Mouse (Mus musculus) thymus, postnatal 25 days (tissue): Measurements from ENCODE around the gene Cdc42bpa.

ENCODE experiments used
- DNase-seq: peaks from one replicate; pipeline ENCODE4 v3.0.0; 2022

Cdc42bpa gene

DNA sequence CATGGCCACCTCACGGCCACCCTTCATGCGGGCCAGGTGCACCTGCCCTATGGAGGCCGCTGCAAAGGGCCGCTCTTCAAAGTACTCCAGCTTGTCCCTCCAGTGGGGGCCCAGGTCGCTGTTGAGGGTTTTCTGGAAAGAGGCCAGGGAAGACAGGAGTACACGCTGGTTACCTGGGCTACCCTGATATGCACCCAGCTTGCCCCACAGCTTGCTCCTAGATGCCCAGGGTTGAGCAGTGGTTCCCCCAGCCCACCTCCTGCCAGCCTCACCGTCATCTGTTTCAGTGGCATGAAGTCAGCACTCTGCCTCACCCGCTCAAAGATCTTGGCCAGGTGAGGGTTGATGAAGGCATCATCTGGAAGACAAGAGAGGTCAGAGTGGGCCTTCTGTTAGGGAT, 209.8 kb downstream of the Cdc42bpa start:
- DNase-seq: no peak

DNA sequence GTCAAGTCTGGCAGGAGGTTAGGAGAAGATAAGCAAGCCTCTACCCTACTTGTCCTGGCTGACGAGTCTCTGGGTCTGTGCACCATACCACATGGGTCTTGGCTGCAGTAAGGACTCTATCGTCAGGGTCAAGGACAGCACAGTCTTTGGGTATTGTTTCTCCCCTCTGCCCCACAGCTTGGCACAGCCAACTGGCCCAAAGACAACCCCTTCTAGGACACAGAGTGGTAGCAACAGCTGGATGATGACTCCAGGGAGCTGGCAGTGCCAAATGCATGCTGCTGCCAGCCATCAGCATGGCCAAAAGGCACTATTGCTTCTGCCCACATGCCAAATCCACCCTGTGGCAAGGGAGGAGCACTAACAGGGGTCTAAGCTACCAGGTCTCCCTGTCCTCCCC, 211.6 kb downstream of the Cdc42bpa start:
- DNase-seq: no peak

DNA sequence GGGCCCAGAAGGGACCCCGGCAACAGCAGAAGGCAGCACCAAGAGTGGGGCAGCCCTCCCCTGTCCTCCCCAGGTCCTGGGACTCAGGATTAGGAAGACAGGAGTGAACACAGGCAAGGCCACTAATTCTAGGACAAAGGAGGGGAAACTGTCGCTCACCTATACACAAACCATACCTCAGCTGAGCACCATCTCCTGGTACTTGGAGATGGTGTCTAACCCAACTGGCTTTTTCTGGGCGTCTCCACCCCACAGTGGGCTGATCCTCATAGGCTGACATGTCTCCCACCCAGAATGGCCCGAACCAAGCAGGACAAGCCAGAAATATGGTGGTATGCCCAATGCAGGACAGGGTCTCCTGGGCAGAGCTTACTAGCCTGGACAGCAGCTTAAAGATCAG, 212.3 kb downstream of the Cdc42bpa start:
- no peak for DNase-seq

DNA sequence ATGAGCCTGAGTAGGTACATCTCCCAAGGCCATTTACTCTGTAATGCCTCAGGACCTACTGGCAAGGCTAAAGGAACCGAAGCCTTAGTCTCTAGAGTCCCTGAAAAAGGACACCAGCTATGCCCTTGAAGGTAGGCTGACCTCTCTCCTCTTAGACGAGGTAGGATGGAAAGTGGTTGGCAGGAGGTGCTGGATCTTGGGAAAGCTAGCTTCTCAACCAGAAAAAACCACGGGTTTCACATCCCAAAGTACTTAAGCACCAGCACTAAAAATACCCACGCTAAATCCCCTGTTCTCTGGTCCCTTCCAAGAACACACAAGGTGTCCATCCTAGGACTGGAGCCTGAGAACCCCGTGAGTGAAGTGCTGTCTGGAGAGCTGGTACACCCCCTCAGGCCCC, 212.7 kb downstream of the Cdc42bpa start:
- no peak for DNase-seq

DNA sequence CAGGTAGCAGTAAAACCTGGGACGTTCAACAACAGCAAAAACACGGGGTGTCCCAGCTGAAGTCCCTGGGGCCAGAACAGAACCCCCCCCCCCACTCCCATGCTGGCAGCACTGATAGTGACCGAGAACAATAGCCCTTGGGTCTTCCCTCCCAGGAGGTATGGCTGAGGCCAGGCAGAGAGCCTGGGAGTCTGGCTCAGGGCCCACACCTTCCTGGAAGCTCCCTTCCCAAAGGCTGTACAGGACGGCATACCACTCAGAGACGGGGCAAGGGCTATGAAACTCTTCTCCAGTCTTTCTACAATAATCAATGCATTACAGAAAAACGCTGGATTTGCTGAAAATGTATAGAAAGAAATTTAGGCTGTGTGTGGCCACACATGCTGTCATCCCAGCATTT, 214.4 kb downstream of the Cdc42bpa start:
- no peak for DNase-seq

DNA sequence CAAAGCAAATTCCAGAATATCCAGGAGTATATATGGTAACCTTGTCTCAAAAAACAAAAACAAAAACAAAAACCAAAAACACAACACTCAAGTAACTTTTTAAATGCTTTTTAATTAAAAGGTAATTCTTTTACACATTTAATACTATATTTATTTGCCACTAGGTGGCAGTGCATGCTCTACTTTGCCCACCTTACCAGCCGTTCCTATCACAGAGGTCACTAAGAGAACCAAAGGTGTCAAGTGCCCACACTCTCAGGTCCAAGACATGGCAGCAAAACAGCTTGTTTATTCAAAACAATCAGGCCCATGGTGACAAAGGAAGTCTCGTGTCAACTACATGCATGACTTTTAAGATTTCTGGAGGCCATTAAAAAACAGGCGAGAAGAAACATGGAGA, 214.9 kb downstream of the Cdc42bpa start:
- no peak for DNase-seq

DNA sequence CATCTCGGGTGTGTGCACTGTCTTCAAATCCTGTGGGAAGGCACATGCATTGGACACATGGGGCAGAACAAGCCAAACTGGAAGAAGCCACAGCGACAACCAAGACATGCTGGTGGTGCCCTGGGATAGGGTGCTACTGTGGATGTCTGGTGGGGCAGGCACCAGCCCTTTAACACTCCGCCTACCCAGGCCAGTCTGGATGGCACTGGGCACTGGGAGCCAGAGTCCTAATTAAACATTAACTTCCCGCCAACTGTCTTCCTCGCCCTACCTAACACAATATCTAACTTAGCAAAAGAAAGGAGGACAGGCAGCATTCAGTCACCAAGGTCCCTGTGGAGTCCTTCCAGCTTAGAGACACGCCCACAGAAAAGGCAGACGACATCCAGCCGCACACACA, 215.4 kb downstream of the Cdc42bpa start:
- no peak for DNase-seq

DNA sequence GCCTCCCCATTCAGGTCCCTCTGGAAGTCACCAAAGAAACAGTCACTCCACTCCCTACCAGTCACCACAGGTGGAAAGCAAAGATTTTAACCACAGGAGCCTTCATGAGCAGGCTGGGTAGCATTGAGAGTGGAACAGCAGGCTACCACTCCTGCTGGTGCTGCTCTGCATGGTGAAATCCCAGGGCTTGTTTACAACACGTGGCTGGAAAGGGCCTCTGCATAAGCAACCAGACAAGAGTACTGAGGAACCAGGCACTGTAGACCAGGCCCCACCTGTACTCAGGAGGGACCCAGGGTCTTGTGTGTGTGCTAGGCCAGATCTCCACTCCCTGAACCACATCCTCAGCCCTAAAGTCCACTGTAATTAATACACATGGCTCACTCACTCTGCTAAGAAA, 216.5 kb downstream of the Cdc42bpa start:
- no peak for DNase-seq

DNA sequence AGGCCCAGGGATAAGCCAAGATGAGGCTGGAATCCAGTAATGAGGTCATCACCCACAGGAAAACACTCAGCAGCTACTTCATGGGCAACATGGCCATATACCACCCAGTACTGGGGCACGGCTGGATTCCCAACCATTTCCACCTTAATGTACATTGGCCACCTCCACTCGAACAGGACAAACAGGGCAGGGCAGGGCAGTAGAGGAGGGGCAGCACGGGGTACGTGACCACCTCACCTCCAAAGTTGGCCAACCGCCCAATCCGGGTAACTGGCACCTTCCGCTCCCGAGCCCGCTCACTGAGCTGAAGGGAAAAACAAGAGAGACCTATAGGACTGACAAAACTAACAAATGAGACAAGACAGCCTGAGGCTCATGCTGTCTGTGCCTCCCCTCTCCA, 218.1 kb downstream of the Cdc42bpa start:
- DNase-seq: no peak

DNA sequence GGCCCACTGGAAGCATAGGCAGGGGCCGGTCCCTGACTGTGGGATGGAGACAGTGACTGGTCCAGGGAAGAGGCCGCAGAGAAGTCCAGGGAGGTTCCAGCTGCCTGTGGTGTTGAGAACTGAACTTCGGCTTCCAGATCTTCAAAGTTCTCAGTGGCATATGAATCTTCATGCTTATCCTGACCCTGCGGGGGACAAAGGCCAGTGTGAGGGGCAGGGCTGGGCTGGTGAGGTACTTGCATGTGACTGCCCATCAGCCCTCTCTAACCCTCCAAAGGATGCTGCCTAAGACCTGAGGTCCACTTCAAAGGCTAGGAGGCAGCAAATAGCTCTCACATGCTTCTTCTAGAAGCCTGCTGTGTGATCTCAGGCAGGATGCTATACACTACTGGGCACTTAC, 218.8 kb downstream of the Cdc42bpa start:
- DNase-seq: no peak

DNA sequence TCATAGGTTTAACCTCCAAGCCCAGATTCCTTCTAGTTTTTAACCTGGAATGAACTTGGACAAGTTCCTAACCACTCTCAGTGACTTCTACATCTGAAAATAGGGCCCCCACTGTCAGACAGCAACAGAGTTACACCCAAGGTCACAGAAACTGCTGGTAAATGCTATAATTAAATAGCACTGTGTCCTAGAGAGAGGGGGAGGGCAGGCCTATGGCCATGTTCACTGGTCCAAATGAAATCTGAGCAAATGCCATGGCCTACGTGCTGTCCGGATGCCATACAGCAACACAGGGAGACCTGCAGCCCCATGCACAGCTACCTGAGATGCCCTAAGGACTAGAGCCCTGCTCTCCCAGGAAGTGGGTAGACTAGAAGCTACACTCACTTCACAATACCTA, 219.6 kb downstream of the Cdc42bpa start:
- DNase-seq: no peak

DNA sequence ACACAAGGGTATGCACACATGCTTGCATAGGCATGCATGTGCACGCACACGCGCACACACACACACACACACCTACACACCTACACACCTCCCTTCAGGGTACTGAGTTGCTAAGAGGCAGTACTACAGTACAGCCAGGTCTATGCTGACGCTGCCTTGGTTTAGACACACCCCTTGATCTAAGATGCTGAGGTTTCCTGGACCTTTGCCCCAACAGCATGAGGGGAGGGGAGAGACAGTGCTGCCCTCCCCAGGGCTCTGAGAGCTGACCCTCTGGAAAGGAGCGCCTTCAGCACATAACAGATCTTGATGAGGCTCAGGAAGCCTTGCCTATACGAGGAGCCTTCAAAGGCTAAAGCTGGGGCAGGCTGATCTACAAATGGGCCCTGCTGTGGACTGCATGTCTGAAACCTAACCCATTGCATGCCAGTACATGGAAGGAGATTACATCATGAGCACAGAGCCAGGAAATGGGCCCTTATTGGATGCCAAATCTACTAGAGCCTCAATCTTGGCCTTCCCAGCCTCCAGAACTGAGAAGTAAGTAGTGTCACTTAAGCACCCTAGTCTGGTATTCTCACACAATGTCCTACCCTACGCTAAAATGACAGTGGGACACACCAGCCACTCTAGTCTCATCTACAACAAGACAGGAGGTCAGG, 221.2 kb downstream of the Cdc42bpa start:
- no peak for DNase-seq

DNA sequence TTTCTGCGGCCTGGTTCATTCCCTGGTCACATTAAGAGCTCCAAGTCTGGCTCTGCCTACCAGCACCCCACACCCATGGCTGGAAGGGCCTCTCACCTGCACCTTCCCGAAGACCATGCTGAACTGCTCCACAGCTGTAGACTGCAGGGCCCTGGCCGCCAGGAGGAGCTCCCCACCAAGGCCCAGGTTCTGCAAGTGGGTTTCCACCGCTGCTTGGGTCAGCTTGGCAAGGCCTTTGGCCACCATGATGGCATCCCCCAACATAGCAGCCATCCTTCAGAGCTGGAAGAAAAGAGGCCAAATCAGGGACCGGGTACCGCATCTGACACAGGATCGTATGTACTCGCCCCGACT, 221.7 kb downstream of the Cdc42bpa start:
- DNase-seq: no peak

DNA sequence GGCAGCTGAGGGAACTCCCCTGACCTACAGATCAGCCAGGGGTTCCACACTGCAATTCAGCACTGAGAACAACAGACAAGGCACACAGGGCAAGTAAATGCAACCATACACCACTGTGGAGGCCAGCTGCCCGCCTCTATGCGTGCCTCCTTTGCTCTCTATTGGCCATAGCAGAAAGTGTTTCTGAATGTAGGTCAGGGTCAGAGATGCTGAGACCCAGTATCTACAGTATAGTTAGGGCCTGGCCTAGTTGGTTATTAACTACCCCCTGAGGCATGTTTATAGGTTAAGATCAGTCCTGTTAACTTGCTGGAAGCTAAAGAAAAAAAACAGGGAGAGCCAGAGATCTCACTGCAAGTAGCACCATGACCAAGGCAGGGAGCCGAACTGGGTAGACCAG, 222.5 kb downstream of the Cdc42bpa start:
- DNase-seq: no peak

DNA sequence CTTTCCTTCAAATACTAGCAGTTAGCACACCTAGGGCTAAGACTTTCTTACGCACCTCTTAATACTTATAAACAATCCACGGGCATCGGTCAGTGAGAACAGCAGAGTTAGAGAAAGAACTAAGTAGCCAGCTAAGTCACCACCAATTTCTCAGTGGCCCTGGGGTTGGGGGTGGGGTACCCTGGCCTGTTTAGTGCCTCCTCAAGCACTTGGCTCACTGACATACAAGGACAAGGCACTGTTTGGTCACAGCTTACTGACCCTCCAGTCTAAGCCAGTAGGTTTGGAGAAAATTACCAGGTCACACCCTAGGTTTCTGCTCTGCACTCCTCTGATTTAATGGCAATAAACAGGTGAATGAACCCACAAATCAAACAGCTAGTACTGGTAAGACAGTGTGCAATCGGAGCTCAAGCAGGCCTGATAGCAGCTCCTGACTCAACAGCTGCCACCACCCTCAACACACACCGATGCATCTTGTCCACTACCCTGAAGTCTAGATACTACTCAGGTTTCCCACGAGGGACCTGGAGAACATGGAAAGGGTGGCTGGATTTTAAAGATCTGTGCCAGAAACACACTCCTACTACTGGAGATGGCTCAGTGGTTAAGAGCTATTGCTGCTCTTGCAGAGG, 223.4 kb downstream of the Cdc42bpa start:
- no peak for DNase-seq

DNA sequence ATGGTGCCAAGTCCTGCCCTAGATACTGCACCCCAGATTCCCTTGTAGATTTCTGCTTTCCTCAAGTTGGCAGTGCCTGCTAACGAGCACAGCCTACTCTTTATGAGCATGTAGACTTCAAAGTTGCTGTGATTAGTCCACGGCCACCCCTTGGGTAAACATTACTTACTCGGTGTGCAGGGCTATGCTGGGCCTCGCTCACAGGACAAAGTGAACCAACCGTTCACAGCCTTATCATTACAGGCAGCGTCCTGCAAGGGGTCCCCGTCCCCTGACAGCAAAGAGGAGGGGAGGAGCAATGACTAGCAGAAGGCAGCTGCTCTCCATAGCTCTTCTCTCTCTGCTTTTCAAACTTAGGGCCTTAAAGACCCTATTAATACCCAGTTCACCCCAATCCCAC, 224.5 kb downstream of the Cdc42bpa start:
- no peak for DNase-seq

DNA sequence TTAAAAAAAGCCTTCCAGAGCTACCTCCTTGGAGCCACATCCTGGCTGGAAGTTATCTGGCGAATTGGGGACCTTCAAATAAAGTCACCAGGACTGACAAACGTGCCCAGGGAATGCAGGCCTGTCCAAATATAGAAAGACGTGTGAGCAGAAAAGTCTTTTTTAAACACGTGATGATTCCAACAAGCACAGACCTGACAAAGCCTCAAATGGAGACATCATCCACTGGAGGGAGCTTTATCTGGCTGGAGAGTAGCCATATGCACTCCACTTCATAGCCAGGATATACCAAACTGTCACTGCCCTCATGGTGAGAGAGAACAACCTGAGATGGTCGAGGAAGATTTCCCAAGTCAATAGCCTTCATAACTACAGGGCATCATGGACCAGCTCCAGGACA, 225.6 kb downstream of the Cdc42bpa start:
- no peak for DNase-seq

DNA sequence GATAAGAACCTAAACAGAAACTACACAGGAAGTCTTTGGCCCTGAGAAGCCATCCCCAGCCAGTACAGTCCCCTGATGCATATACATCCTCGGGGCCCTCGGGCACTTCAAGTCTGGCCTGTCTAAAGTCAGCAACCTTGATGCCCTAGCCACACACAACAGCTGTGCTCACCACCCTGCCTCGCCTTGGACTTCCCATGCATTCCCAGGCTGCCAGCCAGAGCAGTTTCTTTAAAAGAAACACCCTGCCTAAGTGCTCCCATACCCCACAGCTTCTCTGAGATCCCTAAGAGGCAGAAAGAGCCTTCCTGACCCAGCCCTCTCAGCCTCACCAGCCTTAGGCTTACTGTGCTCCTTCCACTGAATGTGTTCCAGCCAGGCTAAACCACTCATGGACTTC, 226.1 kb downstream of the Cdc42bpa start:
- DNase-seq: no peak

DNA sequence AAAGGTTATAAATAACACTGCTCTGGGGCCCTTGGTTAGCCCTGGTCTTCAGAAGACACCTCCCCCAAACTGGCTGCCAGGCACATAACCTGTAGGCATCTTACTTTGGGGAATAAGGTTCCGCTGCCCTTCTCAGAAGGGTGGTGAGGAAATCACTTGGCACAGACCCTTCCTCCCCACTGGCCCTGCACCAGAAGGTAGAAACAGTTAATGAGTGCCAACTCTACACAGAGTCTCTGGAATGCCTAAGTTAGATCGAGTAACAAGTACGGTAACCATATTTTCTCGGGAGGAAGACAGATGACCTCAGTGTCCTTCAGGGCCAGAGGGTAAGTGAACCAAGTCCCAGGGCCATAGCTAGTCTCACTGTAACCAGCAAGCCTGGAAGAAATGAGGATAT, 228.7 kb downstream of the Cdc42bpa start:
- no peak for DNase-seq

DNA sequence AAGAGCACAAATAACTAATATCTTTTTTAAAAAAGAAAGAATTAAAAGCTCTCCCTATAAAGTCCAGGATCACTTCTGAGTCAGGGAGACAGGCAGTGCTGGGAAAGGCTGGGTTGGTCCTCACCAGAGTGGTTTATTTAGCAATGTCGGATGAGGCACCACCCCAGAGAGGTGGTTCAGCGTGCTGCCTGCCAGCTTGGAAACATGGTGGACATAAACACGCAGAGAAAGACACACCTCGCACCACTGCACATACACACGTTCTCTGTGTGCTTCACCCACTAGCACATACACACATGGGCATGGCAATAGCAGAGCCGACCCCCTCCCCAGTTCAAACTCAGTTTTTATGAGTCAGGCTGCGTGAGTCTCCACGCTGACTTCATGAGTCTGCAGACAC, 230.8 kb downstream of the Cdc42bpa start:
- DNase-seq: no peak

DNA sequence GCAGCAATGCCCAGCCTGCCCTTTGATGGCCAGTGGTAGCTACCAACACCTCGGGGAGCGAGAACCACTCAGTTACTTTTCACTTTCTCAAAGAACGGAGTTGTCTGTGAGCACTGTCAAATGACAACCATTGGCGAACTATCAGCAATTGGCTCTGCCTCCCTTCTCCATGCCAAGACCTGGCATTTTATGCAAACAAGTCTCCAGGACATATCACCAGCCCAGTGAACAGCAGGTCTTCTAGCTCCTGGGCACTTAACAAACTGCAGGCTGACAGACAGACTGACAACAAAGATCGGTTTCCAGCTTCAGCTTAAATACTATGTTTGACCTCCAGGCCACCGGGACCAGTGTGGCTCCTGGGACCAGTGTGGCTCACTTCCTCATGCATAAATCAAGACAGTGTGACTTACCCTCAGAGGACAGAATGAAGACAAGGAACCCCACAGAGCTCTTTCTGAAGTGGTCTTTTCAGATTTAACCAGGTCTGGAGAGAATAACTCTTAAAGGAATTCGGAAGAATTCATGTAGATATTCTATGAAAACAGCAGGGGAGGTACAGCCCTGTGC, 231.5 kb downstream of the Cdc42bpa start:
- no peak for DNase-seq

DNA sequence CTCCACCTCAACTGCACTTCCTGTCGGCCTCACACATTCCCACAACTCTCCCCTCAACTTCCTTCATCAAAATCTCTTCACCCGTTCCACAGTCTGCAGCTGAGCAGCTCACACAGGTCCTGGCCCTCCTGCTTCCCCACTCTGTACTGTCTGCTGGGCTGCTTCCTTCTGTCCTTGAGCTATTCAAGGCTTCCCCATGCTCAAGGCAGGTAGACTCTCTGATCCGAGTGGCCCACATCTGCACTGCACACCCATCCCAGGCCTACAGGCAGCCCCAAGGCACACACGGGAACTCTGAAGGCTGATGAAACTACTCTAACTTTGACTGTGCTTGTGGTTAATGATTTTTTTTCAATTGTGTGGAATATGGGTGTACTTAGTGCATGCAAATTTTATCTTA, 232.6 kb downstream of the Cdc42bpa start:
- DNase-seq: no peak

DNA sequence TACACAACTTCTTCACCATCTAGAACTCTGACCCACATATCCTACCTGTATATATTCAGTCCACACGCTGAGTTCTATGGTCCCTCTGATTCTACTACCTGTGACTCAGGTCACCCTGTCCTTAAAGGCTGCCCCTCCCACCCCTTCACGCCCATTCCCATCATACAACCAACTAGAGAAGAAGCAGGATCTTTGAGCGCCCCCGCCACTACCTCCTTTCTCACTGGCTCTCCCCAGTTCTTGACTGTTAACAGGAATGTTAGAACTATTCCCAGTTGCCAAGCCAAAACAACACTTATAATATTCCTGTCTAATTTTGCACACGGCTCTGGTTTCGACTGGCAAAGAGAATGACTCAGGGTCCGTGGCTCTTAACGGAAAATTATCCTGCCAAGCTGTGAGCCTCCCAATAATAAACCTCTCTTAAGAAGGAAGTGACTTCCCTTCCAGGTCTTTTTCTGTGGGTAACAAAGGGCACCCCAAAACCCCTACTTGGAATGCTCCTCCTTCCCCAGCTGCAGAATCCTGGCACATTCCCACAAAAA, 233.2 kb downstream of the Cdc42bpa start:
- DNase-seq: no peak

DNA sequence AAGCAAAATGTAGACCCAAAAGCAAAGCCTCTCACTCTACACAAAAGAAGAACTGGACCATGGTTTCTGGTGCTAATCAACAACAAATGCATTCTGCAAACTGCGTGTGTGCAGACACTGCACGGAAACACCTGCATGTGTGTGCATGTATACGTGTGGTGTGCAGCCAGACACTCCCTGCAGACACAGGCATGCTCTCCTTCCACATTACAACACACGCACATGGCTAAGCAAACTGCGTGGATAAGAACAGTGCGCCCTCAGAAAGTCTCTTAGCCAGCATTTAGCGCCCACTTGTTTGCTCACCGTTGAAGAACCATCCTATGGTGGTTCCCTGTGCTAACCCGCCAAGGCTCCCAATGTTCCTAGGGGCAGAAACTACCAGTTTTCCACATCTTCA, 233.8 kb downstream of the Cdc42bpa start:
- no peak for DNase-seq
